Mouse (Mus musculus) intestine, postnatal 0 days (tissue): Measurements from ENCODE around the gene Apobec4. TPM values are rescaled to one million over a fixed set of nuclear protein-coding genes. Genes with fewer than 3 reads are reported as not detected.

Experiments
- ATAC-seq: fragments of 200-750 bp; cut with Nextera tagmentation; 2 replicates; pipeline ENCODE4 v1.8.0; 2017; ENCODE audit warnings: mild to moderate bottlenecking, moderate TSS enrichment, moderate library complexity
- H3K27ac ChIP-seq: fragments of 300-500 bp; sonication (generic); 2 replicates; pipeline ENCODE4 v1.5.1; 2014; ENCODE audit warnings: mild to moderate bottlenecking, low read depth, low read length, moderate library complexity
- H3K27me3 ChIP-seq: fragments of 300-500 bp; sonication (generic); replicated peaks from 2 replicates; pipeline ENCODE4 v1.6.1; 2014; ENCODE audit warnings: low read length, mixed read lengths; ENCODE audit not compliant: control insufficient read depth, insufficient read depth
- H3K36me3 ChIP-seq: fragments of 300-500 bp; sonication (generic); 2 replicates; pipeline ENCODE4 v1.6.1; 2014; ENCODE audit warnings: mild to moderate bottlenecking, moderate library complexity; ENCODE audit not compliant: control insufficient read depth, insufficient read depth
- H3K4me1 ChIP-seq: fragments of 300-500 bp; sonication (generic); replicated peaks from 2 replicates; pipeline ENCODE4 v1.6.1; 2014; ENCODE audit warnings: antibody characterized with exemption, low read length, mixed read lengths; ENCODE audit not compliant: control insufficient read depth, insufficient read depth
- H3K4me2 ChIP-seq: fragments of 300-500 bp; sonication (generic); replicated peaks from 2 replicates; pipeline ENCODE4 v1.6.1; 2014; ENCODE audit warnings: low read depth, mild to moderate bottlenecking, moderate library complexity
- H3K4me3 ChIP-seq: fragments of 300-500 bp; sonication (generic); 2 replicates; pipeline ENCODE4 v1.5.1; 2014; ENCODE audit warnings: low read depth, low read length
- H3K9ac ChIP-seq: fragments of 300-500 bp; sonication (generic); 2 replicates; pipeline ENCODE4 v1.6.1; 2014; ENCODE audit warnings: mild to moderate bottlenecking, low read depth, low read length
- H3K9me3 ChIP-seq: fragments of 300-500 bp; sonication (generic); 2 replicates; pipeline ENCODE4 v1.6.1; 2016; ENCODE audit warnings: mixed run types; ENCODE audit not compliant: control insufficient read depth
- CTCF ChIP-seq: sonication (generic); IDR thresholded peaks from 2 replicates; pipeline ENCODE4 v1.5.1; 2016; ENCODE audit warnings: low read depth, mild to moderate bottlenecking, control low read depth, antibody characterized with exemption, moderate library complexity
- WGBS: fragments of 180-500 bp; shearing (Covaris S2); extraction: QIAGEN DNeasy Blood & Tissue Kit; methylation state at CpG from one replicate; pipeline ENCODE4 v1.1.7; 2014; 5-methylcytosine and 5-hydroxymethylcytosine counted together
- polyA plus RNA-seq: library from polyadenylated mRNA; unstranded; fragments of >200 nt; fragmentation: Nextera tagmentation; extraction: Ambion mirVana; gene quantifications from 2 replicates; pipeline ENCODE4 v1.2.1, GENCODE M21; 2015

The Apobec4 gene
- polyA plus RNA-seq, 1 experiment from 2014 or later = not detected

DNA sequence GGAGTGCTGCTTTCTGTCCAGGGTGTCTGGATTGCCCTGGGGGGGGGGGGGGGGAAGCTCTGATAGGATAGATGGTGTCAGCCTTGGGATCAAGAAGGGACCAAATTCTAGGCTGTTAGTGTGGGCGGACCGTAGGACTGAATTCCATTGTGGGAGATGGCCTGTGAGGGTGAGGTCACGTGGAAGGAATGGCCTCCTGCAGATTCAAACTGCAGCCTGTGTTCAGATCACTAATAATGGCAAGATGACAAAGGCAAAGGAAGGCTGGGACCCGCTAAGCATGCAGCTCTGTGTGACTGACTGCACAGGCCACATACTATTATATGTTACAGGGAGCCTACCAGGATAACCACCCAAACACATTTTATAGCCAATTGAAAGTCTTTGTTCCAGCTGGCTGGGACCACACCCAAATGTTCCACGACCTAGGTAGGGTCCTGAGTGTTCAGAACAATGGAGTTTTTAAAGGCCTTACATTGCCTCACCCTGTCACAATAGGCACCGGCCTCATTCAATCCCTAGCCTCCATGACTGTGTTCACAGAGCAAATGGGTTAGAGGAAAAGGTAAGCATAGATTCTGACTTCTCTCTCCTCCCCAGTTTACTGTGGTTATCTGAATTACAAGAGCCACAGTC is 43.3 kb downstream of the Apobec4 start:
- Histone ChIP-seq H3K9ac (no peak overlapping the region), H3K4me1 (0 out of 2 replicates have a peak, but pooled peaks cover 7% of the 10 kb centered on the region), H3K27ac (no peak overlapping the region), H3K9me3 (no peaks in the 10 kb centered on the region), H3K36me3 (no peaks in the 10 kb centered on the region), H3K4me3 (no peak overlapping the region), H3K4me2 (no peak overlapping the region), H3K27me3 (no peaks in the 10 kb centered on the region)
- WGBS = 73% methylated on average over 6 of the region's 6 CpGs
- no peak for ATAC-seq
- no peak for TF ChIP-seq CTCF

DNA sequence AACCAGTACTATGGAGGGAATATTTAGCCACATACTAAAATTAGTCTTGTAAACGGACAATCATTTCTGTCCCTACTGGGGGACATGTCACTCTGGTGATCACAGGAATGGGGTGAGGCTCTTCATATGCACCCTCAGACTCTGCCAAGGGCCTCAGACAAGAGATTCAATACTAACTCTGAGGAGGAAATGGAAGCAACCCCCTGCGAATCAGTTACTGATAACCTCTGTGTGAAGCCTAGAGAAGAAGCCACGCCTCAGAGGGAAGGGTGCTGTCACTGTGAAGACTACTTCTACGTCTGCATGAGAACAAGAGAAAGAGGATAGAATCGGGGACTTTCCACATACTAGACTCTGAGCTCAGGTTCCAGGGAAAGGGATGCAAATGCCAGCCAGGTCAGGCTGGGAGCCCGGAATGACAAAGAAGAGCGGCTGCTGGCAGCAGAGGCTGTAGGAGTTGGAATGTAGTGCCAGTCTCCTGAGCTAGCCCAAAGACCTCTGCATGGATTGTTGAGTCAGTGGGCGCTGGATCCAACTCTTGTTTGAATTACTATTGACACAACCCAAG is 45.4 kb downstream of the Apobec4 start:
- H3K36me3 ChIP-seq = no peaks in the 10 kb centered on the region
- no peak overlapping the region for H3K4me3 ChIP-seq
- H3K9me3 ChIP-seq = no peaks in the 10 kb centered on the region
- H3K4me1 ChIP-seq = peaks cover 8% of the 10 kb centered on the region; the same call in 1 of the 2 replicates
- H3K4me2 ChIP-seq = no peak overlapping the region
- no peak overlapping the region for H3K9ac ChIP-seq
- WGBS = 57% methylated on average over 8 of the region's 8 CpGs
- no peak for TF ChIP-seq CTCF
- no peaks in the 10 kb centered on the region for H3K27me3 ChIP-seq
- no peak for ATAC-seq
- no peak overlapping the region for H3K27ac ChIP-seq

DNA sequence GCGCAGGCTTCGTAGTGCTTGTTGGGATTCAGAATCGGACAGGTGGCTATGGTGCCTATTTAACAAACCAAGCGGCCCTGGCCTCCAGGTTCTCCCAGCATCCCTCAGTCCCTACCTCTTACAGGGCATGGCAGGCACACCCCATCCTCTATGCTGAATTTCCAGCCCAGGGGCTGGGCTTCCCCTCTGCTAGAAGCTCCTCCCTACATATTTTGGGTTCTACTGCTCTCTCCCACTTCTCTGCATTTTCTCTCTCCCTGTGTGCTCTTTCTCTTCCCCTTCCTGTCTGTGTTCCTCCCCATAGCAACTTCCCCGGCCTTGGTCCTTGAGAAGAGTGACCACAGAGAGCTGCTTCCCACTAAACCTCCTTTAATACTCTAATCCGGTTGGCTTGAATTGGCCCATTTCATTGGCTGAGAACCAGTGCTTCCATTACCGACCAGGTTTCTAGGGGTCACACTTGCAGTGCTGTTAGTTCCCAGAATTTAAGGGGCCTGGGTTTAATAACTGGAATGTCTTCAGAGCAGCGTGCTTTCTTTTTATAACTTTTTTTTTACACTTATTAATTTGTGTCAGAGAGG is 46.4 kb downstream of the Apobec4 start:
- no peak for ATAC-seq
- Histone ChIP-seq H3K27ac (no peak overlapping the region), H3K36me3 (no peaks in the 10 kb centered on the region), H3K4me1 (peaks cover 8% of the 10 kb centered on the region; the same call in 1 of the 2 replicates), H3K4me2 (no peak overlapping the region), H3K27me3 (no peaks in the 10 kb centered on the region), H3K4me3 (no peak overlapping the region), H3K9ac (no peak overlapping the region), H3K9me3 (no peaks in the 10 kb centered on the region)
- 83% methylated on average over 8 of the region's 8 CpGs for WGBS
- no peak for TF ChIP-seq CTCF

DNA sequence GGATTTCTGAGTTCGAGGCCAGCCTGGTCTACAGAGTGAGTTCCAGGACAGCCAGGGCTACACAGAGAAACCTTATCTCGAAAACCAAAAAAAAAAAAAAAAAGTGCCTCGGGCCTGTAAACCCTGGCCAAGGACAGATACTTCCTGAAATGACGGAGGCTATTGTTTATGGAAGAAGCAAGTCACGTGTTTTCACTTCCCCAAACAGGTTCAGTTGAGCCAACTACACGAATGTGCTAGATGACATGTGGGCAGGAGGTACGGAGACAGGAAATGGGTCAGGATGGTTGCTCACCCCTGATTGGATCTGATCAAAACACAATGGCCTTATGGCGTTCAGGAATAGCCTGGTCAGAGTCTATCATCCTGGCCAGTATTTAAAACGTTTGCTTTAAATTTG is 47.8 kb downstream of the Apobec4 start:
- Histone ChIP-seq H3K4me2 (no peak overlapping the region), H3K4me1 (peaks cover 8% of the 10 kb centered on the region; the same call in 1 of the 2 replicates), H3K4me3 (no peak overlapping the region), H3K36me3 (no peaks in the 10 kb centered on the region), H3K9ac (no peak overlapping the region), H3K27me3 (no peaks in the 10 kb centered on the region), H3K27ac (peak overlapping the region; percentile 15; the same call in 1 of the 2 replicates), H3K9me3 (no peaks in the 10 kb centered on the region)
- ATAC-seq = no peak
- WGBS = 51% methylated on average over 9 of the region's 9 CpGs
- TF ChIP-seq CTCF = no peak

DNA sequence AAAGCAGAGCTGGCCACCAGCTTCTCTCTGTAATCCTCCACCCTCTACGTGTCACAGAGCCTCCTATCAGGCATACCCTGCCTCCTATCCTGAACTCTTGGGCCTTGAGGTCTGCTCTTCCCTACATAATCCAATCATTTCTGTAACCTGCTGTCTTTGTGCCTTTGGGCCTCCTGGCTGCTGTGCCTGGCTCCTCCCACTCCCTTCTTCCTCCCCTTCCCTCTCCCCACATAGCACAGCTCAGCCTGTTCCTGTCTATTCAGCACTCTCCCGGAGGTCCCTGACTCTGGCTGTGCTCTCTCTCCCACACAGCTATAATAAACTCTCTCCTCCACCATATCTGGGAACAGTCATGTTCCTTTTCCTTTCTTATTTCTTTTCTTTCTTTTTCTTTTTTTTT is 49.5 kb downstream of the Apobec4 start, which contains the start of gene Ncf2:
TSS of gene Ncf2 (plus strand) at position 298 of the 400 bp plus-strand sequence.
- H3K4me1 ChIP-seq = peaks cover 8% of the 10 kb centered on the region; the same call in 1 of the 2 replicates
- TF ChIP-seq CTCF = no peak
- H3K4me3 ChIP-seq = no peak within 1 kb of the TSS
- H3K36me3 ChIP-seq = no peaks in the 10 kb centered on the region
- WGBS = 23% methylated on average over 2 of the region's 2 CpGs
- H3K27me3 ChIP-seq = no peaks in the 10 kb centered on the region
- no peak within 1 kb of the TSS for H3K9ac ChIP-seq
- H3K9me3 ChIP-seq = no peaks in the 10 kb centered on the region
- no peak for ATAC-seq
- no peak within 1 kb of the TSS for H3K4me2 ChIP-seq
- H3K27ac ChIP-seq = no peak within 1 kb of the TSS

DNA sequence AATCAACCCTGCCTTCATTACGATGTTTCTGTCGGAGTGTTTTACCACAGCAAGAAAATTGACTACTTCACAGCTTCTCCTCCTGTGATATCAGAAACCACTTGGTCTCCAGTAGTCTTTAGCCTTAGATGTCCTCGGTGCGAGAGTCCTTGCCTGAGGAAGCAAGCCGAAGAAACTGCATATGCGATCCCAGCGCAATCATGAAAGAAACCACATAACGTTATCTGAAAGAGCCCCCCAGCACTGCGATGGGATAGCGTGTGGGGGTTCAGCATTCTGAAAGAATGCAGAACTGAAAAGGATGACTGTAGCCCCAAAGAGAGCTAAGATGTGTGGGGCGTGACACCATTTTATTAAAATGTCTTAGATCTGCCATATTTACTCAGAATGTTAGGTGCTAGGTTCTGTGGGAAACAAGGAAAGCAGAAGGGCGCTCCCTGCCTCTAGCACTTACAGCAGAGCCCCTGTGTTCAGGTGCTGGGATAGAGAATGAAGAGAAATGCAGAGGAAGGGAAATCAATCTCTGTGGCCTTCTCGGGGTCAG is 50.4 kb downstream of the Apobec4 start:
- Histone ChIP-seq H3K27me3 (no peaks in the 10 kb centered on the region), H3K9ac (no peak overlapping the region), H3K36me3 (no peaks in the 10 kb centered on the region), H3K9me3 (no peaks in the 10 kb centered on the region), H3K27ac (no peak overlapping the region), H3K4me2 (no peak overlapping the region), H3K4me1 (peaks cover 8% of the 10 kb centered on the region; the same call in 1 of the 2 replicates), H3K4me3 (no peak overlapping the region)
- ATAC-seq = no peak
- no peak for TF ChIP-seq CTCF
- WGBS = 91% methylated on average over 13 of the region's 13 CpGs
